Mouse (Mus musculus) cerebellum, adult 2 months (tissue): ENCODE results near the gene Srrm3. TPM values are rescaled to one million over a fixed set of nuclear protein-coding genes. Genes with fewer than 3 reads are reported as not detected.

Experiments
- DNase-seq, 2 experiments: peaks; one replicate each; pipeline ENCODE4 v3.0.0; 2021
- H3K27ac ChIP-seq: fragments of 200-500 bp; 2 replicates; pipeline ENCODE4 v1.5.1; 2012; ENCODE audit warnings: low read length, control low read depth, inconsistent platforms; ENCODE audit not compliant: insufficient read depth
- H3K27me3 ChIP-seq: fragments of 200-500 bp; 2 replicates; pipeline ENCODE4 v1.6.1; 2012; ENCODE audit warnings: inconsistent platforms, mild to moderate bottlenecking, low read length, moderate library complexity; ENCODE audit not compliant: control insufficient read depth, insufficient read depth
- H3K4me1 ChIP-seq: fragments of 200-500 bp; 2 replicates; pipeline ENCODE4 v1.6.1; 2011; ENCODE audit warnings: low read length; ENCODE audit not compliant: control insufficient read depth, insufficient read depth
- H3K4me3 ChIP-seq: fragments of 200-500 bp; replicated peaks from 2 replicates; pipeline ENCODE3; 2011; ENCODE audit warnings: mild to moderate bottlenecking, low read depth, low read length, control low read depth; ENCODE audit not compliant: insufficient read depth
- CTCF ChIP-seq: fragments of 200-500 bp; IDR thresholded peaks from 2 replicates; pipeline ENCODE4 v1.5.1; 2011; ENCODE audit warnings: low read depth, mild to moderate bottlenecking, control low read depth, low read length, moderate library complexity, borderline replicate concordance; ENCODE audit not compliant: insufficient read depth
- POLR2A ChIP-seq: fragments of 200-500 bp; IDR thresholded peaks from 2 replicates; pipeline ENCODE4 v1.6.1; 2011; ENCODE audit warnings: low read length, control low read depth, borderline replicate concordance; ENCODE audit not compliant: insufficient read depth
- WGBS: fragments of 180-500 bp; shearing (Covaris S2); methylation state at CpG from one replicate; pipeline ENCODE4 v1.1.7; 2018; 5-methylcytosine and 5-hydroxymethylcytosine counted together
- polyA plus RNA-seq: library from polyadenylated mRNA; depleted of rRNA; stranded (reverse); fragments of >200 nt; gene quantifications from 2 replicates; pipeline ENCODE4 v1.2.3, GENCODE M21; 2012; rRNA removed

The Srrm3 gene
- polyA plus RNA-seq, 1 experiment: 123 TPM

GRCm38 (mm10) chr5:135917327-135918058 is 110.8 kb downstream of the Srrm3 start:
- DNase-seq: peak; percentile 14 to 24
- Histone ChIP-seq H3K27me3 (no peaks in the 10 kb centered on the region), H3K4me1 (peaks cover 48% of the 10 kb centered on the region), H3K4me3 (no peak overlapping the region), H3K27ac (0 out of 2 replicates have a peak overlapping the region, but pooled peaks have one; percentile 26)
- TF ChIP-seq CTCF (peak; percentile 28; the same call in 1 of the 2 replicates), POLR2A (no peak)
- 92% methylated on average over 8 of the region's 8 CpGs for WGBS

DNA sequence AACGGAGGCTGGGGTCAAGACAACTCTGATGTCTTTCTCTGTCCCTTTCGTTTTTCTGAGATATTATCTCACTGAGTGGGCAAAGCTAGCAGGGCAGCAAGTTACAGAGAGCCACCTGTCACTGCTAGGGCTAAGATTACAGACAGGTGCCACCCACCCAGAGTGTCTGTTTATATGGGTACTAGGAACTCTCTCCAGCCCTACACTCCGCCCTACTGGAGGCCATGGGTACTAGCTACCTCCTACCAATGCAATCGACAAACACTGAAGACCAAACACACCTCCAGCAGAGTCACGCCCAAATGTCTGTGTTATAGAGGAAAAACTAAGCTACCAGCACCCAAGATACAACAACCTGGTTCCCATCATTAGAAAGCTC is 111.4 kb downstream of the Srrm3 start:
- peaks cover 47% of the 10 kb centered on the region for H3K4me1 ChIP-seq
- TF ChIP-seq CTCF: no peak
- TF ChIP-seq POLR2A: no peak
- WGBS: 82% methylated on average over 5 of the region's 5 CpGs
- no peak overlapping the region for H3K27ac ChIP-seq
- peak in 1 of 2 experiments; percentile 12 for DNase-seq
- no peaks in the 10 kb centered on the region for H3K27me3 ChIP-seq
- H3K4me3 ChIP-seq: no peak overlapping the region

GRCm38 (mm10) chr5:135918593-135918992 is 111.9 kb downstream of the Srrm3 start:
- TF ChIP-seq CTCF (no peak), POLR2A (no peak)
- Histone ChIP-seq H3K4me3 (no peak overlapping the region), H3K27ac (no peak overlapping the region), H3K27me3 (no peaks in the 10 kb centered on the region), H3K4me1 (peaks cover 46% of the 10 kb centered on the region)
- peak in 1 of 2 experiments; percentile 12 for DNase-seq
- WGBS: 97% methylated on average over 5 of the region's 5 CpGs

GRCm38 (mm10) chr5:135919902-135920301 is 113.2 kb downstream of the Srrm3 start:
- DNase-seq: peak in 1 of 2 experiments; percentile 4
- Histone ChIP-seq H3K4me1 (peaks cover 40% of the 10 kb centered on the region), H3K27ac (no peak overlapping the region), H3K4me3 (no peak overlapping the region), H3K27me3 (no peaks in the 10 kb centered on the region)
- TF ChIP-seq POLR2A (no peak), CTCF (no peak)
- WGBS: 84% methylated on average over 3 of the region's 3 CpGs

DNA sequence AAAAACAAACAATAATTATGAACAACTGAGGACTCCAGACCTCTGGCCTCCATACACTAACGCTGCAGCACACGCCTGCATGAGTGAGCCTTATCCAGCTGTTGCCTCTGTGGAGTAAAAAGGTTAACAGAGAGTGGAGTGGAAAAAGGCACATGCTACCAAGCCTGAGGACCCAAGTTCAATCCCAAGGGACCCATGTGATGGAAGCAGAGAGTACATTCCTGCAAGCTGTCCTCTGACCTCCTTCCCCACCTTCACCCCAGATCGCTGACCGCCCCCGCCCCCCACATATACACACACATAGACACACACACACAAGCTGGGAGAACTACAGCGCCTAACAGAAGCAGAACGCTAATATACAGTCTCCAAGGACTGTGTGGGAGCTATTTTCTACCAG is 117.2 kb downstream of the Srrm3 start:
- no peak overlapping the region for H3K4me3 ChIP-seq
- peaks cover 32% of the 10 kb centered on the region for H3K4me1 ChIP-seq
- WGBS: 91% methylated on average over 7 of the region's 7 CpGs
- H3K27ac ChIP-seq: no peak overlapping the region
- TF ChIP-seq CTCF: no peak
- no peak for TF ChIP-seq POLR2A
- H3K27me3 ChIP-seq: no peaks in the 10 kb centered on the region
- DNase-seq: no peak

Other genes starting within 250 kb of the Srrm3 start
- gene Ccl26, start 243.3 kb upstream of the Srrm3 start, polyA plus RNA-seq: not detected in 2 replicates
- 0.23 and 0.32 TPM in 2 replicates for gene Ccl24, start 233.8 kb upstream of the Srrm3 start, polyA plus RNA-seq
- gene Rhbdd2, start 174.3 kb upstream of the Srrm3 start, polyA plus RNA-seq: 58.1 and 62.4 TPM in 2 replicates
- gene Por, start 136.9 kb upstream of the Srrm3 start, polyA plus RNA-seq: 86.2 and 98.1 TPM in 2 replicates
- gene Tmem120a, start 62.4 kb upstream of the Srrm3 start, polyA plus RNA-seq: 14.8 and 15.6 TPM in 2 replicates
- 0.26 and 0.62 TPM in 2 replicates for gene Styxl1, start 28.5 kb upstream of the Srrm3 start, polyA plus RNA-seq
- gene Mdh2, start 28.4 kb upstream of the Srrm3 start, polyA plus RNA-seq: 676 and 703 TPM in 2 replicates
- 42.9 and 49.2 TPM in 2 replicates for gene Hspb1, start 81.0 kb downstream of the Srrm3 start, polyA plus RNA-seq
- gene Ywhag, start 127.7 kb downstream of the Srrm3 start, polyA plus RNA-seq: 445 and 493 TPM in 2 replicates
- 3.3 and 4.1 TPM in 2 replicates for gene Ssc4d, start 167.6 kb downstream of the Srrm3 start, polyA plus RNA-seq
- gene Zp3, start 173.2 kb downstream of the Srrm3 start, polyA plus RNA-seq: 0.23 and 0.33 TPM in 2 replicates
- gene Dtx2, start 187.9 kb downstream of the Srrm3 start, polyA plus RNA-seq: 9.2 and 10.1 TPM in 2 replicates
- gene Upk3b, start 231.6 kb downstream of the Srrm3 start, polyA plus RNA-seq: not detected in 2 replicates
- gene Upk3bl, start 247.6 kb downstream of the Srrm3 start, polyA plus RNA-seq: 1.0 and 1.1 TPM in 2 replicates